Mouse (Mus musculus): ENCODE measurements around the gene Cdk15. TPM values are rescaled to one million over a fixed set of nuclear protein-coding genes. Genes with fewer than 3 reads are reported as not detected.

Gene Cdk15
- not detected in 2 replicates for polyA plus RNA-seq (2011; ENCODE audit: insufficient read depth, insufficient read length, low read depth, missing spikeins)

- H3K27ac ChIP-seq (ENCODE audit: insufficient read depth, low read length): peak within 1 kb of the TSS; percentile 52
Measured at GRCm38 (mm10) chr1:59256751-59257231, at the start of gene Cdk15. Cdk15 (plus strand) TSS chr1:59256906.

GRCm38 (mm10) chr1:59208331-59208730 lies 48.4 kb upstream of the Cdk15 start:
- Histone ChIP-seq H3K4me1 (ENCODE audit: control insufficient read depth, insufficient read depth, low read length) (no peaks in the 10 kb centered on the region), H3K36me3 (ENCODE audit: control insufficient read depth, insufficient read depth, low read length, poor library complexity, severe bottlenecking) (peaks cover 15% of the 10 kb centered on the region), H3K27ac (ENCODE audit: insufficient read depth, low read length) (no peak overlapping the region), H3K27me3 (ENCODE audit: control insufficient read depth, insufficient read depth, low read length, poor library complexity, severe bottlenecking) (no peaks in the 10 kb centered on the region), H3K9ac (ENCODE audit: low read depth, poor library complexity, severe bottlenecking) (no peak overlapping the region), H3K4me3 (ENCODE audit: low read depth, low read length) (no peak overlapping the region), H3K9me3 (replicated peaks; ENCODE audit: control insufficient read depth, insufficient read depth, low read length, poor library complexity, severe bottlenecking) (no peaks in the 10 kb centered on the region)
- TF ChIP-seq POLR2A (IDR thresholded peaks at IDR 0.05; ENCODE audit: insufficient read depth, low read length) (no peak), EP300 (IDR thresholded peaks at IDR 0.05; ENCODE audit: insufficient read depth, low read depth, low read length) (no peak), CTCF (IDR thresholded peaks at IDR 0.05; ENCODE audit: low read depth, low read length) (no peak)

More at GRCm38 (mm10) chr1:59256751-59257231, at the start of gene Cdk15:
- H3K9ac ChIP-seq (ENCODE audit: low read depth, poor library complexity, severe bottlenecking): no peak within 1 kb of the TSS
- peak within 1 kb of the TSS; percentile 8; the same call in 1 of the 2 replicates for H3K4me3 ChIP-seq (ENCODE audit: low read depth, low read length)
- no peaks in the 10 kb centered on the region for H3K36me3 ChIP-seq (ENCODE audit: control insufficient read depth, insufficient read depth, low read length, poor library complexity, severe bottlenecking)
- H3K27me3 ChIP-seq (ENCODE audit: control insufficient read depth, insufficient read depth, low read length, poor library complexity, severe bottlenecking): no peaks in the 10 kb centered on the region
- H3K9me3 ChIP-seq (replicated peaks; ENCODE audit: control insufficient read depth, insufficient read depth, low read length, poor library complexity, severe bottlenecking): no peaks in the 10 kb centered on the region
- H3K4me1 ChIP-seq (ENCODE audit: control insufficient read depth, insufficient read depth, low read length): no peaks in the 10 kb centered on the region
- TF ChIP-seq EP300 (IDR thresholded peaks at IDR 0.05; ENCODE audit: insufficient read depth, low read depth, low read length) (peak; percentile 64), CTCF (IDR thresholded peaks at IDR 0.05; ENCODE audit: low read depth, low read length) (no peak)

- Histone ChIP-seq H3K36me3 (ENCODE audit: control insufficient read depth, insufficient read depth, low read length, poor library complexity, severe bottlenecking) (peaks cover 18% of the 10 kb centered on the region), H3K4me3 (ENCODE audit: low read depth, low read length) (no peak overlapping the region), H3K27ac (ENCODE audit: insufficient read depth, low read length) (no peak overlapping the region), H3K9me3 (replicated peaks; ENCODE audit: control insufficient read depth, insufficient read depth, low read length, poor library complexity, severe bottlenecking) (no peaks in the 10 kb centered on the region), H3K4me1 (ENCODE audit: control insufficient read depth, insufficient read depth, low read length) (no peaks in the 10 kb centered on the region), H3K27me3 (ENCODE audit: control insufficient read depth, insufficient read depth, low read length, poor library complexity, severe bottlenecking) (no peaks in the 10 kb centered on the region), H3K9ac (ENCODE audit: low read depth, poor library complexity, severe bottlenecking) (no peak overlapping the region)
- no peak for TF ChIP-seq EP300 (IDR thresholded peaks at IDR 0.05; ENCODE audit: insufficient read depth, low read depth, low read length)
- no peak for TF ChIP-seq POLR2A (IDR thresholded peaks at IDR 0.05; ENCODE audit: insufficient read depth, low read length)
- TF ChIP-seq CTCF (IDR thresholded peaks at IDR 0.05; ENCODE audit: low read depth, low read length): no peak
Measured at GRCm38 (mm10) chr1:59211651-59212050, 45.1 kb upstream of the Cdk15 start.

GRCm38 (mm10) chr1:59212076-59212779 lies 44.5 kb upstream of the Cdk15 start:
- H3K27ac ChIP-seq (ENCODE audit: insufficient read depth, low read length): no peak overlapping the region
- H3K9ac ChIP-seq (ENCODE audit: low read depth, poor library complexity, severe bottlenecking): no peak overlapping the region
- no peaks in the 10 kb centered on the region for H3K27me3 ChIP-seq (ENCODE audit: control insufficient read depth, insufficient read depth, low read length, poor library complexity, severe bottlenecking)
- H3K36me3 ChIP-seq (ENCODE audit: control insufficient read depth, insufficient read depth, low read length, poor library complexity, severe bottlenecking): peaks cover 18% of the 10 kb centered on the region
- H3K4me3 ChIP-seq (ENCODE audit: low read depth, low read length): no peak overlapping the region
- H3K9me3 ChIP-seq (replicated peaks; ENCODE audit: control insufficient read depth, insufficient read depth, low read length, poor library complexity, severe bottlenecking): no peaks in the 10 kb centered on the region
- TF ChIP-seq POLR2A (IDR thresholded peaks at IDR 0.05; ENCODE audit: insufficient read depth, low read length) (no peak), EP300 (IDR thresholded peaks at IDR 0.05; ENCODE audit: insufficient read depth, low read depth, low read length) (no peak), CTCF (IDR thresholded peaks at IDR 0.05; ENCODE audit: low read depth, low read length) (no peak)
- no peaks in the 10 kb centered on the region for H3K4me1 ChIP-seq (ENCODE audit: control insufficient read depth, insufficient read depth, low read length)

GRCm38 (mm10) chr1:59212951-59213350 lies 43.8 kb upstream of the Cdk15 start:
- TF ChIP-seq POLR2A (IDR thresholded peaks at IDR 0.05; ENCODE audit: insufficient read depth, low read length): no peak
- TF ChIP-seq EP300 (IDR thresholded peaks at IDR 0.05; ENCODE audit: insufficient read depth, low read depth, low read length): no peak
- TF ChIP-seq CTCF (IDR thresholded peaks at IDR 0.05; ENCODE audit: low read depth, low read length): no peak
- Histone ChIP-seq H3K9ac (ENCODE audit: low read depth, poor library complexity, severe bottlenecking) (no peak overlapping the region), H3K4me3 (ENCODE audit: low read depth, low read length) (no peak overlapping the region), H3K27ac (ENCODE audit: insufficient read depth, low read length) (no peak overlapping the region), H3K36me3 (ENCODE audit: control insufficient read depth, insufficient read depth, low read length, poor library complexity, severe bottlenecking) (peaks cover 21% of the 10 kb centered on the region), H3K9me3 (replicated peaks; ENCODE audit: control insufficient read depth, insufficient read depth, low read length, poor library complexity, severe bottlenecking) (no peaks in the 10 kb centered on the region), H3K4me1 (ENCODE audit: control insufficient read depth, insufficient read depth, low read length) (no peaks in the 10 kb centered on the region), H3K27me3 (ENCODE audit: control insufficient read depth, insufficient read depth, low read length, poor library complexity, severe bottlenecking) (no peaks in the 10 kb centered on the region)

GRCm38 (mm10) chr1:59215446-59215845 lies 41.3 kb upstream of the Cdk15 start:
- Histone ChIP-seq H3K4me1 (ENCODE audit: control insufficient read depth, insufficient read depth, low read length) (no peaks in the 10 kb centered on the region), H3K9ac (ENCODE audit: low read depth, poor library complexity, severe bottlenecking) (no peak overlapping the region), H3K36me3 (ENCODE audit: control insufficient read depth, insufficient read depth, low read length, poor library complexity, severe bottlenecking) (peaks cover 14% of the 10 kb centered on the region), H3K9me3 (replicated peaks; ENCODE audit: control insufficient read depth, insufficient read depth, low read length, poor library complexity, severe bottlenecking) (no peaks in the 10 kb centered on the region), H3K27ac (ENCODE audit: insufficient read depth, low read length) (no peak overlapping the region), H3K27me3 (ENCODE audit: control insufficient read depth, insufficient read depth, low read length, poor library complexity, severe bottlenecking) (no peaks in the 10 kb centered on the region), H3K4me3 (ENCODE audit: low read depth, low read length) (no peak overlapping the region)
- TF ChIP-seq EP300 (IDR thresholded peaks at IDR 0.05; ENCODE audit: insufficient read depth, low read depth, low read length): no peak
- no peak for TF ChIP-seq POLR2A (IDR thresholded peaks at IDR 0.05; ENCODE audit: insufficient read depth, low read length)
- no peak for TF ChIP-seq CTCF (IDR thresholded peaks at IDR 0.05; ENCODE audit: low read depth, low read length)
